Mouse (Mus musculus) right cerebral cortex, postnatal 10 days (tissue): ENCODE measurements at regions not wholly inside any gene's neighbourhood (a gene's known extent, or its start where the extent isn't known, plus 50 kb on each side); places are given as distances from the start of the nearest gene placed in this dataset.
A peak's percentile ranks its signal among the peaks of the same experiment; 100 is the strongest.

Experiments used
- DNase-seq, 2 experiments: peaks; one replicate each; pipeline ENCODE4 v3.0.0; 2021; ENCODE audit warnings: low spot score in 2 of 2

DNA sequence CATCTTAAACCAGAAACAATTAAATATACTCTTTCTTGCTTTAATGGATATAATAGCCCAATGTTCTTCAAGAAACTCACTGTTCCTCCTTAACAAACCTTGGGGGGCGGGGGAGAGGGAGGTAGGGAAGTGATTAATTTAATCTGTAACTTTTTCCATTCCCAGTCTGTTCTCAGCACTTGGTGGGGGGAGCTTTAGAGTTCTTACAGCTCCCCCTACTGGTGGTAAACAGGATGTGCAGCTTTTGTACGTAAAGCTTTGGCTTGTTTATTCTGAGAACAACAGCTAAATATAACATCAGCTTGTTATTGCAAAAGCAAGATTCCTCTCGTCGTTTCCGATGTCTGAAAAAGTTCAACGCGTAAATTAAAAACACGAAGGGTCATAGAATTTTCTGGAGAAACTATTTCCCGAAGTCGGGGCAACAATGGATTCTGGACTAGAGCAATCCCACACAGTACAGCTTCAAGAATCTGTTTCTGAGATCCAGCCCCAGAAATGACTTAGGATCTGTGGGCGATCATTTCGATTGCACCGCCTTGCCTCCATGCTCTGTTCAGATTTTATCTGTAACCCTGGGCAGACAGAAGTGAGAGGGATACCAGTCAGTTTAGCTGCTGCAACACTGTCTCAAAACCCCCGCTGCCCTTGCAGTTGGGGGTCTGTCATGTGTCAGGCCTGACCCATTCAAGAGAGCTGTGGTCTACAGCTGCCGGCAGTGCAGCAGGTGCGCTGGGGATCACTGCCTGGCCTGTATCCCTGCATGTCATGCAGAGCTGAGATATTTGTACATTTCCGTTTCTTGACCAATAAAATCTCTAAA is 183.1 kb upstream of the Ednrb start:
- DNase-seq: peak; percentile 63 to 68

GRCm38 (mm10) chr14:104008538-104008937 is 164.3 kb upstream of the Ednrb start:
- no peak for DNase-seq

DNA sequence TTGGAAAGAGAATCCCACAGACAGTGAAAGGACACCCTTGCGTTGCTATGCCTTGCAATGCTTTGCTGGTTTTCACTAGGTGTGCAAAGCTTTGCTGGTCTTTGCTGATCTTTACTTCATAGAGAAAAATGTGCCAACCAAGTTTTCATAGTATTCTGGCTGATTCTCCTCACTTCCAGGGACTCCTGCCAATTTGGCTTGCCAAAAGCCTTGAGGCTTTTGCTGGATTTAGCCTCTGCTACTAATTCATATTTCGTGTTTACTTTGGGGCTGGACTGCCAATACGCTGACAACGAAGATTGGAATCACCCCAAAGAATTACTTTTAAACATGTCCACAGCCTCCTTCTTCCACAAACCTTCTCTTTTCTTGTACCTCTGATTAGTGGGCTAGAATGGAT is 162.2 kb upstream of the Ednrb start:
- DNase-seq: no peak

GRCm38 (mm10) chr14:104005132-104005531 is 160.9 kb upstream of the Ednrb start:
- no peak for DNase-seq

DNA sequence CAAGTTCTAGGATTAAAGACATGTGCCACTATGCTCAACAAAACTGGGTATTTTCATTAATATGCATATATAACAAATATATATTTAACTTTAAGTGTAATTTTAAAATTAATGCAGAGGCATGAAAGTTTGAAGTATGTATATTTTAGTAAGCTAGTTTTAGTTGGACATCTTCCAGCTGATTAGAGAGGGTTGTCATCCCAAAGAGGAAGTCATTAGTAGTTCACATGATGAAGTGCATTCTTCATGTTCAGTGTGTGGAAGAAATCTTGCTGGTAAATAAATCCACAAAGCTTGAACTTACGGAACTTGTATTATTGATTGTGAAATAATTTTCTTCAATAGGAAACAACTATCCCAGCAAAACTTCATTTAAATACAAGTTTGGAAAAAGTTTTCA is 158.2 kb upstream of the Ednrb start:
- no peak for DNase-seq

GRCm38 (mm10) chr14:103990418-103990817 is 146.2 kb upstream of the Ednrb start:
- no peak for DNase-seq

- no peak for DNase-seq
These were observed 145.7 kb upstream of the Ednrb start for GRCm38 (mm10) chr14:103989949-103990348.

- DNase-seq: no peak
These were observed 143.1 kb upstream of the Ednrb start for GRCm38 (mm10) chr14:103987266-103987665.

DNA sequence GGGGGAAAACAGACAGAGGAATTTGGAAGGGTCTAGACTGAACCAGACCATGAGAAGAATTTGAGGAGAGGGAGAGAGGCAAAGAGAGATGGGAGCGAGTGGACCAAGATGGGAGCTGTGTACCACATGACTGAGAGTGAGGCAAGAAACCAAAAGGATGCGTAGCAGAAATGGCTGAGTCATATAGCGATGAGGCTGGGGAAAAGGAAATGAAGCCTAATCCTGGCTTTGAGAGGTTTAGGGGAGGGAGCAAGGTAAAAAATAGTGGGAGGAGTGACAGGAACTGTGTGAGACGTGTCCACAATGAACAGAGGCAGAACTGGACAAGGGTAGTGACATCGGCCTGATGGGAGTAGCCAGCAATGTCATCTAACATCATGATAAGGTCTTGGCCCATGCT is 140.1 kb upstream of the Ednrb start:
- no peak for DNase-seq

DNA sequence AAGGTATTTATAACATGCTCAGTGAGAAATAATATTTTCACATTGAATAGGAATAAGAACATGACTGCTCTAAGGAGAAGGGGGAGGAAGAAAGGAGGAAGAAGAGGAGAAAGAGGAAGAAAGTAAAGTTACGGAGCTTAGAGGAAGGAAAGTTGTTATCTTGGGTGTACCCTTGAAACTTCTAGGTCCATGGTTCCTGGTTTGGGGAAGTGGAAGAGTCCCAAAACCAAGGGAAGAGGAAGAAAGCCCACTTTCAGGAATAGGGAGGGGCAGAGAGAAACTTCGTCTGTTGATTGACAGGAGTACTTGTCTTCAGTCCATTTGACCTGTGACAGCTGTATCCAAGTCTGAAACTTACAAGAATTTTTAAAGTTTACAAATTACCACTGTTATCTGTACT is 134.6 kb upstream of the Ednrb start:
- DNase-seq: no peak

GRCm38 (mm10) chr14:103977769-103978168 is 133.6 kb upstream of the Ednrb start:
- DNase-seq: no peak

GRCm38 (mm10) chr14:103973955-103974354 is 129.8 kb upstream of the Ednrb start:
- no peak for DNase-seq

DNA sequence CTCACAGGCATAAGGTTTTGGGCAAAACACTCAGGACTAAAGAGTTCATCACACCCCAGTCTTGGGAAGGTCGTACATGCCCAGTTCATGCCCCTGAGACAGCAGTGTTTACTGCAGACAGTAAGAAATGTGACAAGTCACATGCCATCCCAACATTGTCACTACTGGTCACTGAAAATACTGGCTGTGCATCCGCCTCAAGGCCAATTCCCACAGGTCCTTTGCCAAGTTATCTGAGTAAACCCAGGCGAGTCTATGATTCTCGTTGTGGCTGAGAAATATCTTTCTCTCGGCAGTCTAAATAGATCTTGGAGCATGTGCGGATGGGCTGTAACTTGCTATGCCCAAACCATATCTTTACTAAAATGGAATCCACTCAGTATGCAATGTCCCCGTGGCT is 128.9 kb upstream of the Ednrb start:
- no peak for DNase-seq

DNA sequence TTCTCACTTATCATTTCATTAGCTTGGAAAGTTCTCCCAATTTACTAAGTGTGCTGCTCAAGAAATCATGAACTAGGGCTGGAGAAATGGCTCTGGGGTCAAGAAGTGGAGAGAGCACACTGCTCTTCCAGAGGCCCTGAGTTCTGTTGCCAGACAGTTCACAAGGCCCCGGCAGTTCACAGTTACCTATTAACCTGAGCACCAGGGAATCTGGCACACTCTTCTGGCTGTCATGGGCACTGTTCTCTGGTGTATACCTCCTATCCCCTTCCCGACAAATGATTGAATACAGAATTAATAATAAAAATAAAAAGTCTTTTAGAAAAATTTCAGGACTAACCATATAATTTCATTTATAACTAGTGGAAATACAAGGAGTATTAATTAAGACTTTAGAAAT is 125.1 kb upstream of the Ednrb start:
- DNase-seq: no peak

DNA sequence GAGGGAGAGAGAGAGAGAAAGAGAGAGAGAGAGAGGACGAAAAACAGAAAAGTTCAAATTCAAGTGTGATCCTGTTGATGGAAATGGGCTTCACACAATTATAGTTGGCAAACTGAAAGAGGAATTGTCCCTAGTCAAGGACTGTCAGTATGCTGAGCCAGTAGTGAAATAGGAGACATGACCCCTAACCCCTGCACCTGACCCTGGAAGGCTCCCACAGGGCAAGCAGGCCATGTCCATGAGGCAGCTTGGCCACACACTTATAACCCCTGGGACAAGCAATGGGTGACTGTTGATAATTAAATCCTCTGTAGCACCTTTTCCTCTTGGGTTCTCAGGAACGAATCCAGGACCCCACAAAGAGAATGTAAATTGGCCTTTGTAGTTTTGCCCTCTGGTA is 122.1 kb upstream of the Ednrb start:
- DNase-seq: no peak

GRCm38 (mm10) chr14:103962303-103962881 is 118.2 kb upstream of the Ednrb start:
- DNase-seq: no peak

DNA sequence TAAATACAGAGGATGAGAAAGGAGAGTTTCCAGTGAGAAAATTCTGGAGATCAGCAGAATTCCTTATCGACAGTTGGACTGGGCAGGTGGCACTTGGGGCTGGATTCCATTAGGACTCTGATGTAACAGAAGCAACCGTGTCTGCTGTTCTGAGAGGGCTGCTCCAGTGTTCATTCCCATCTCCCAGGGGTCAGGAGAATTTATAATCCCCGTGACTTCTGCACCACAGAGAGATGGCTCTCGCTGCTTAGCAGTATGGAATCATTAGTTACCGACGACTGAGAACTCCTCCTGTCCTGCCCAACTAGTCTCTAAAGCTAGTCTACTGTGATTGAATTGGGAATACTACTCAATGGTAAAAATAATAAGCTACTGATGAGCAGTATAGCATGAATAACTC is 107.7 kb upstream of the Ednrb start:
- no peak for DNase-seq

DNA sequence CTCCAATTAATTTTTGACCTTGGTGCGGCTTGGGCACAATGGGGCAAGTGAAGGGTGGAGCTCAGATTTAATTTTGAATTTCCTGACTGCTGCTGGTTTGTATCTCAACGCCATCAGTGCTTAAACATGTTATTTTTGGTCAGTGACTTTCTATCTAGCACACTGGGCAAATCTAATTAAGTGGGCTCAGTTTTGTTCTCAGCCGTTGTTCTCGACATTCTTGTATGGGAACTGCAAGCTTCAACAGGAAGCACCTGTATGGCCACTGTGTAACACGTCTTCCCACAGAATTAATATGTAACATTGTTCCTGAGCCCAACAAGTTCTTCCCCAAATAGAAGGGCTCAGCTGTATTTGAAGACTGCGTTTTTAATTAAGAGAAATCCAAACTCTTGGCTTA is 105.7 kb upstream of the Ednrb start:
- DNase-seq: no peak

DNA sequence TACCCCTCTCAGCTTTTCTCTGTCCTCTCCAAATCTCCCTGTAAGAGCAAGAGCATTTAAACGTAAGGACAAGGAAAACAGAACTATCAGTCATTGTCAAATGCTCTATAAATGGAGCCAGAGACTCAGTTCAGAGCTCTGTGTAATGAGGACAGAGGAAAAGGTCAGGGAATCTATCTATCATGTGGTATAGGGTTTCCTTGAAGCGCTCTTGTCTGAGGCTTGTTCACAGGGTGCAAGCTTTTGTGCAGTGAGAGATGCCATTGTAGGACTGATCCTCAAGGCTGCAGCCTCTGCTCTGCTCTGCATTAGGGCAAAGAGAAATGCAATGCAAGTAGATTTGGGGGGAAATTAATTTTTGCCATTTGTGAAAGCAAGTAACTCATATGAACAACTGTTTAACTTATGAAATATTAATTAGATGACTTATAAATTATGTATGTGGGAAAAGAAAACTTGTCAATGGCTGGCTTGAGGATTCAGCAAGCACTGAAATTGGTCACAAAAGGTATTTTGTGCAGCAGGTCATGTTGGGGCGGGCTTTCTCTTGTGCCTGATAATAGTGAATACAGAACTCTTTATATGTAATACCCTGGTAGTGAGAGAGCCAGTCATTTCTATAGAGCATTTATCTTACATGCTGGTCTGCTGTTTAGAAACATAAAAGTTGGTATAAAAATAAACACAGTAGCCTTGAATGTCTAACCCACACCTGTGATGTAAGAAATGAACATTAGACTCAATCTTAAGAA is 104.0 kb upstream of the Ednrb start:
- DNase-seq: no peak

DNA sequence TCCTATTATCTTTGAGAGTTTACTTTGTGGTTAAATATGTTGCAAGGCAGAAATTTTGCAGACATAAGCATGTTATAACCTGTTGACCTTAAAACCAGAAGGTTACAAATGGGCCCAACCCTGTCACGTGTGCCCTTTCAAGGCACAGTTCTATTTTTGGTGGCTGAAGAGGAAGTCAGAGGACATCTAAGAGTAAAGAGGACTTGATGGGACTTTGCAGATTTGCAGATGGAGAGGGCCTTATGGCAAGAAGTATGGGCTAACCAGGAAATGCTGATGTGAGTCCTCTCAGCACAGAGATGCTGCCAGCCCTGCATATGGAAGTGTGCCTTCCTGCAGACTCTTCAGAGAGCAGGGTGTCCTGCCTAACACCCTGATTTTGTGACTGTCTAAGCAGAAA is 101.6 kb upstream of the Ednrb start:
- DNase-seq: no peak

DNA sequence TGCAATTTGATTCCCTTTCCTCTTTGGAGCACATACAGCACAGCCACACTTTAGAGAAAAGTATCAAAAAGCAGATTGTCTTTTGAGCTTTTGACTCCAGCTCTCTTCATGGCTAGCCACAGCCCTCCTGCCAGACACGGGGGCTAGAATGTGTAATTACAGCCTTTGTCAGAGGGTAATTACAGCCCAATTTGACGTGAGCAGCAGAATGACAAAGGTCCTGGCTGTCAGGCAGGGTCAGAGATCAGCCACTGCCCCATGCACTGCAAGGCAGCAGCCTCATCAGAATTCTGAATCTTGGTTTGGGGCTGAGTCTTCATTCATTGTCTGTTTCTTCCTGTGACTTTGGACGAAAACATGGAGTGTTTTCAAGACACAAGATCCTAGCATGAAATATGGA is 95.7 kb upstream of the Ednrb start:
- no peak for DNase-seq

- DNase-seq: no peak
These were observed 94.7 kb upstream of the Ednrb start for GRCm38 (mm10) chr14:103938937-103939336.

DNA sequence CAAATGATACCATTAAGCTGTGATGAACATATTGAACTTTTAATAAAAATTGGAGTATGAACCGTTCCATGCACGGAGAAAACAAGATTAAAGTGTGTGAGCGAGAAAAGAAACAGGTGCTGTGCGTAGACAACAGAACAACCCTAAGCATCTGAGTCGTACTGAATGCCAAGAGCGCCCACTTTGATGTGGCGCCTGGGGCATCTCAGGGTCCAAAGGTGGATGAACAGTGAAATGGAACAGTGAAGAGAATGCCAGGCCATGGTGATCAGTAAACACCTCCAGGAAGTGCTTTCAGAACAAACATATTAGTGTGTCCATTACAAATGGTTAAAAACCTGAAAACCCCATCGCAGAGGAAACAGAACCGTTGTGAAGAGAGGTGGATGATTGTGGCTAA is 94.0 kb upstream of the Ednrb start:
- no peak for DNase-seq
